Mouse (Mus musculus) G1E (cell line): ENCODE measurements around the gene Mybpc3.

Experiments
- CTCF ChIP-seq: IDR thresholded peaks from 2 replicates; pipeline ENCODE4 v1.5.1; 2012; ENCODE audit warnings: low read depth, low read length, inconsistent platforms, mixed read lengths
- GATA1 ChIP-seq: IDR thresholded peaks from 2 replicates; pipeline ENCODE4 v1.6.1; 2012; ENCODE audit warnings: borderline replicate concordance, low read length, inconsistent platforms, mixed read lengths
- POLR2AphosphoS5 ChIP-seq: IDR thresholded peaks from 2 replicates; pipeline ENCODE4 v1.6.1; 2012; ENCODE audit warnings: low read depth, low read length, inconsistent platforms; ENCODE audit not compliant: insufficient replicate concordance

DNA sequence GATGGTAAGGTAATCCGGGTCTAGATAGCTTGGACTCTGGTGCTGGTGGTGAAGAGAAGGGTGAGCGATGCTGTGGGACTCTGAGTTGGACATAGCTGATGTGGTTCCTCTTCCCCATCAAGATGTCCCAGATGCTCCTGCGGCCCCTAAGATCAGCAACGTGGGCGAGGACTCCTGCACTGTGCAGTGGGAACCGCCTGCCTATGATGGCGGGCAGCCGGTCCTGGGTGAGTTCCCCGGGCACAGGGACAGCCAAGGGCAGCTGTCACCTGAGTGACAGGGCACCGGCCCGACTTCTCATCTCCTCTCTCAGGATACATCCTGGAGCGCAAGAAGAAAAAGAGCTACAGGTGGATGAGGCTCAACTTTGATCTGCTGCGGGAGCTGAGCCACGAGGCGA lies 13.3 kb downstream of the Mybpc3 start:
- TF ChIP-seq CTCF (no peak), POLR2AphosphoS5 (no peak), GATA1 (no peak)
